Mouse (Mus musculus): ENCODE results near the gene Sema4c. TPM values are rescaled to one million over a fixed set of nuclear protein-coding genes. Genes with fewer than 3 reads are reported as not detected.

Gene Sema4c
- polyA plus RNA-seq, 1 experiment from 2014 or later, result 19.1 TPM

DNA sequence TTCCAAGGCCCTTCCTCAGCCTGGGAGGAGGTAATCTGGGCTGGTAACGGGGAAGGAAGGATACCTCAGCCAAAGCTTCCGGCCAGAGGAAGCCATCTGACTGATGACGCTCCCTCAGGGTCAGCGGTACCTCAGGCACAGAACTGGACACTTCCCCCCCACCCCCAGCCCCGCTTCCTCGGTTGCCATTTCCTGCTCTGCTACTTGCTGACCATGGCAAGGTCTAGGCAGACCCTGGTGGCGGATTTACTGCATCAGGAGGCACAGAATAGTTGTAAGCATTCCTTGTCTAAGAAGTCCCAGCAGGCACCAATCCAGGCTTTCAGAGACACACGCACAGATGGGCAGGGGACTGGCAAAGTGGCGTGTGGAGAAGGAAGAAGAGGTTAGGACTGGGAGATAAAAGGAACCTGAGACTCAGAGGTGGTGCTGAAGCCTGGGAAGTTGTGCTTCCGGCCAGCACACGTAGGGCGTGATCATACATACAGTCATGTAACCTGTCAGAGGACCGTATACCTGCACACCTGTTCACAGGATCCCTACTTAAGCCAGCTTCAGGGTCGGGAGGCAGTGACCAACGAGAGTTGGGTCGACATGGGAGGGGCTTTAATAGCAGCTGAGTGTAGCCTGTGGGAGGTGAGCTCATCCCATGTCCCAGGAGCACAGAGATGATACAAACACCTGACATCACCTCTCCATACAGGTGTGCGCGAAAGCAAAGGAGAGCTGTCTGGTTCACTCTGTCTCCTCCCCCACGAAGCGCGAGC, 3.3 kb downstream of the Sema4c start:
- H3K27me3 ChIP-seq (replicated peaks; ENCODE audit: control insufficient read depth, insufficient read depth, low read length), result no peaks in the 10 kb centered on the region
- H3K4me3 ChIP-seq (ENCODE audit: low read length), result peak overlapping the region; percentile 84; the same call in 1 of the 2 replicates
- no peak overlapping the region for H3K9ac ChIP-seq (ENCODE audit: low read depth, low read length)
- H3K9me3 ChIP-seq (ENCODE audit: control insufficient read depth, low read length), result no peaks in the 10 kb centered on the region
- 59% methylated on average over 21 of the region's 21 CpGs for WGBS
- no peak overlapping the region for H3K27ac ChIP-seq (ENCODE audit: low read depth, low read length)
- peaks cover 31% of the 10 kb centered on the region for H3K36me3 ChIP-seq (ENCODE audit: control insufficient read depth, insufficient read depth, low read length)
- no peak for ATAC-seq
- peak overlapping the region; percentile 87 for H3K4me2 ChIP-seq (ENCODE audit: low read length)
- peaks cover 28% of the 10 kb centered on the region for H3K4me1 ChIP-seq (ENCODE audit: control insufficient read depth, insufficient read depth, low read depth, low read length)

DNA sequence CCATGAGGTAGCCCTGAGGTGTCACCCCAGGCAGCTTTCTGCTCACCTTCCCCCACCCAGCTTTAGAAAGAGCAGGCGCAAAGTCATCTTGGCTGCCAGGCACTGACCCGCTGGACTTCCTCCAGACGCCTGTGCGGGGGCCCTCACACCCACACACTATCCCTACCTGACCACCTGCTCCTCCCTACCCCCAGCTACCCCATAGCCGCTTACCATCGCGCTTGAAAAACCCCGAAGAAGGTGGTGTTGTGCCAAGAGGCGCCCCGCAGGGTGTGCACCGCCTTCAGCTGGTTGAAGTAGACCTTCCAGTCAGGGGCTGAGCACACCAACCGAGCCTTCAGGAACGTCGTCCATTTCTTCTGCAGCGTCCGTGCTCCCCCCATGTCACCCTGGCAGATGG, 5.6 kb downstream of the Sema4c start:
- H3K27ac ChIP-seq (ENCODE audit: low read depth, low read length), result peak overlapping the region; percentile 24; the same call in 1 of the 2 replicates
- no peak overlapping the region for H3K9ac ChIP-seq (ENCODE audit: low read depth, low read length)
- H3K27me3 ChIP-seq (replicated peaks; ENCODE audit: control insufficient read depth, insufficient read depth, low read length), result no peaks in the 10 kb centered on the region
- no peaks in the 10 kb centered on the region for H3K9me3 ChIP-seq (ENCODE audit: control insufficient read depth, low read length)
- ATAC-seq, result no peak
- H3K4me3 ChIP-seq (ENCODE audit: low read length), result no peak overlapping the region
- WGBS, result 83% methylated on average over 16 of the region's 16 CpGs
- H3K36me3 ChIP-seq (ENCODE audit: control insufficient read depth, insufficient read depth, low read length), result peaks cover 37% of the 10 kb centered on the region
- peaks cover 27% of the 10 kb centered on the region for H3K4me1 ChIP-seq (ENCODE audit: control insufficient read depth, insufficient read depth, low read depth, low read length)
- no peak overlapping the region for H3K4me2 ChIP-seq (ENCODE audit: low read length)

DNA sequence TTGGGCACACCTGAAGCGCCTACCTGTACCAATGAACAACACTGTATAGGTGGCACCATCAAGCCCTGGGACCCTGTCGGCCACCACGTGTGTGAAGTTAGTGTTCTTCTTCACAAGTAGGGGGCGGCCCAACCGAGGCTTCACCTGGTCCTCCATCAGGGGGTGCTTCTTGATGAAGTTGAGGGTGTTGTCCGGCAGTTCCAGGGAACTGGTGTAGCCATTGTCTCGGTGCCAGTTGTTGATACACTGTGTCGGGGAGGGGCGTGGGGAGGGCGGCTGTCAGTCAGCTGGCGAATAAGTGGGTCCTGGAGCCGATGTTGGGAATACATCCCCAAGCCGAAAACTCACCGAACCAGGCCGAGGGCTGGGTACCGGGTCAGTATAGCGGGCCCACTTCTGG, 6.2 kb downstream of the Sema4c start:
- no peaks in the 10 kb centered on the region for H3K9me3 ChIP-seq (ENCODE audit: control insufficient read depth, low read length)
- H3K9ac ChIP-seq (ENCODE audit: low read depth, low read length), result no peak overlapping the region
- no peaks in the 10 kb centered on the region for H3K27me3 ChIP-seq (replicated peaks; ENCODE audit: control insufficient read depth, insufficient read depth, low read length)
- no peak overlapping the region for H3K27ac ChIP-seq (ENCODE audit: low read depth, low read length)
- ATAC-seq, result no peak
- 90% methylated on average over 17 of the region's 17 CpGs for WGBS
- H3K36me3 ChIP-seq (ENCODE audit: control insufficient read depth, insufficient read depth, low read length), result peaks cover 37% of the 10 kb centered on the region
- no peak overlapping the region for H3K4me2 ChIP-seq (ENCODE audit: low read length)
- peaks cover 29% of the 10 kb centered on the region for H3K4me1 ChIP-seq (ENCODE audit: control insufficient read depth, insufficient read depth, low read depth, low read length)
- H3K4me3 ChIP-seq (ENCODE audit: low read length), result no peak overlapping the region

DNA sequence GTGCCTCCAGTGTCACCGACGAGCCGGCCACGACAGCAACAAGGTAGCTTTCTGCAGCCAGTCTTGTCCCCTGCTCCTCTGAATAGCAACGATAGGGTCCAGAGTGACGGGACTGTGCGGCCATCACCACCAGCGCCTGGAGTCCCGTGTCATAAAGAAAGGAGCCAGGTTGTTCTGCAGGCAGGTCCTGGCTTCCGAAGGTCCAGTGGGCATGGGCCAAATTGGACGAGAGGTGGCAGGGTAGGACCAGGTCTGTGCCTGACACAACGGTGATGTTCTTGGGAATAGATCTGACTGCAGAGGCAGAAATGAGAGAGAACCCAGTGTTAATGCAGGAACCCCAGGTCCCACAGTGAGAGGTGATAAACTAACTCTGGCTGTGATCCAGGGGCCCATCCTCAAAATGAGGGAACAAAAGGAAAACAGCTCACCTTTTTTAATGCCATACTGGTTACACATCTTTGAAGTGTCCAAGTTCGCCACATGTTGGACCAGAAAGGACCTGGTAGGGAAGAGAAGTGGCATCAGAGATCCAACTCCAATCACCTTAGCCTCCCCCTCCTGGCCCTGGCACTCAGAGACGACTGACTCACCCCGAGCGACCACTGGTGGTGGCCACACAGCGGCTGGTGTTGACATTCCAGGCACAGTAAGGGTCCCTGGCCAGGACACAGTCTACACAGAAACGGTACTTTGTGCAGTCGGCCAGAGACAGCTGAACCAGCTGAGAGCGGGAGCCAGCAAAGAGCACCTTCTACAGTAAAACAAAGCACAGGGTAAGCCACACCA, 7.9 kb downstream of the Sema4c start:
- Histone ChIP-seq H3K4me3 (ENCODE audit: low read length) (no peak overlapping the region), H3K36me3 (ENCODE audit: control insufficient read depth, insufficient read depth, low read length) (peaks cover 37% of the 10 kb centered on the region), H3K4me1 (ENCODE audit: control insufficient read depth, insufficient read depth, low read depth, low read length) (peaks cover 32% of the 10 kb centered on the region), H3K27me3 (replicated peaks; ENCODE audit: control insufficient read depth, insufficient read depth, low read length) (no peaks in the 10 kb centered on the region), H3K27ac (ENCODE audit: low read depth, low read length) (no peak overlapping the region), H3K4me2 (ENCODE audit: low read length) (no peak overlapping the region), H3K9ac (ENCODE audit: low read depth, low read length) (no peak overlapping the region), H3K9me3 (ENCODE audit: control insufficient read depth, low read length) (no peaks in the 10 kb centered on the region)
- 76% methylated on average over 20 of the region's 20 CpGs for WGBS
- ATAC-seq, result no peak

DNA sequence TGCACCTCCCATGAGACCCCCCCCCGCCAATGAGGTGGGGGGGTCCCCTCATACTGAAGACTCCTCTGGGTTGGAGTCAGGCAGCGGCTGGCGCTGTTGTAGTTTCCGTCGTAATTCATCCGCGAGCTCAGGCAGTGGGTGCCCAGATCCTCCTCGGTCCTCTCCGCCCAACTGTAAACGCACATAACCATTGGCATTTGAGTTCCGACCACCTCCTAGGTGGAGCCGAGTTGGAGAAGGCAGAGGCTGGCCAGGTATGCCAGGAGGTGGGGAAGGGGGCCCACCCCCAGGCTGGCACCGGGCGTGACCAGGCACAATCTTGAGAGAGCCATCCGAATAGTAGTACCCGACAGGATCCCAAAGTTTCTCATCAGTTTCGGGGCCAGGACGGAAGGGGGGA, 8.7 kb downstream of the Sema4c start:
- peaks cover 25% of the 10 kb centered on the region for H3K4me1 ChIP-seq (ENCODE audit: control insufficient read depth, insufficient read depth, low read depth, low read length)
- H3K27ac ChIP-seq (ENCODE audit: low read depth, low read length), result no peak overlapping the region
- WGBS, result 81% methylated on average over 18 of the region's 18 CpGs
- no peak for ATAC-seq
- H3K9ac ChIP-seq (ENCODE audit: low read depth, low read length), result no peak overlapping the region
- H3K4me3 ChIP-seq (ENCODE audit: low read length), result no peak overlapping the region
- no peaks in the 10 kb centered on the region for H3K9me3 ChIP-seq (ENCODE audit: control insufficient read depth, low read length)
- H3K36me3 ChIP-seq (ENCODE audit: control insufficient read depth, insufficient read depth, low read length), result peaks cover 37% of the 10 kb centered on the region
- H3K27me3 ChIP-seq (replicated peaks; ENCODE audit: control insufficient read depth, insufficient read depth, low read length), result no peaks in the 10 kb centered on the region
- no peak overlapping the region for H3K4me2 ChIP-seq (ENCODE audit: low read length)

DNA sequence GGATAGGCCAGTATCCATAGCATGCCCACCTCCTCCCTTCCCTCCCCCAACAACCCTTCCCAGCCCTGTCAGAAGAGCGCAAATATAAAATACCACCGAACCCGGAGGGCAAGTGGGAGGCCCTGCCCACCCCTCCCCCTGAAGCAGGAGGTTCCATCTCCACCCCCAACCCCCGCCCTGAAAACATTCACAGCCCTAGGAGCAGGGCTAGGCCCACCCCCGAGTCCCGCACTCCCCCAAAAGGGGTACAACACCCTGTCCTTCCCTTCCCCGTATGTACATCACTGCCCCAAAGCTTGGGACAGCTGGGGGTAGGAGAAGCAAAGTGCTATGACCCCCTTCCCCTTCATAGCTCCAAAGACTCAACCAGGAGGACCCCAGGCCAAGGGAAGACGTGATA, 9.4 kb downstream of the Sema4c start:
- 63% methylated on average over 8 of the region's 8 CpGs for WGBS
- no peak overlapping the region for H3K27ac ChIP-seq (ENCODE audit: low read depth, low read length)
- H3K9me3 ChIP-seq (ENCODE audit: control insufficient read depth, low read length), result no peaks in the 10 kb centered on the region
- H3K36me3 ChIP-seq (ENCODE audit: control insufficient read depth, insufficient read depth, low read length), result peaks cover 37% of the 10 kb centered on the region
- no peaks in the 10 kb centered on the region for H3K27me3 ChIP-seq (replicated peaks; ENCODE audit: control insufficient read depth, insufficient read depth, low read length)
- peaks cover 20% of the 10 kb centered on the region for H3K4me1 ChIP-seq (ENCODE audit: control insufficient read depth, insufficient read depth, low read depth, low read length)
- H3K9ac ChIP-seq (ENCODE audit: low read depth, low read length), result no peak overlapping the region
- H3K4me2 ChIP-seq (ENCODE audit: low read length), result no peak overlapping the region
- no peak for ATAC-seq
- no peak overlapping the region for H3K4me3 ChIP-seq (ENCODE audit: low read length)

DNA sequence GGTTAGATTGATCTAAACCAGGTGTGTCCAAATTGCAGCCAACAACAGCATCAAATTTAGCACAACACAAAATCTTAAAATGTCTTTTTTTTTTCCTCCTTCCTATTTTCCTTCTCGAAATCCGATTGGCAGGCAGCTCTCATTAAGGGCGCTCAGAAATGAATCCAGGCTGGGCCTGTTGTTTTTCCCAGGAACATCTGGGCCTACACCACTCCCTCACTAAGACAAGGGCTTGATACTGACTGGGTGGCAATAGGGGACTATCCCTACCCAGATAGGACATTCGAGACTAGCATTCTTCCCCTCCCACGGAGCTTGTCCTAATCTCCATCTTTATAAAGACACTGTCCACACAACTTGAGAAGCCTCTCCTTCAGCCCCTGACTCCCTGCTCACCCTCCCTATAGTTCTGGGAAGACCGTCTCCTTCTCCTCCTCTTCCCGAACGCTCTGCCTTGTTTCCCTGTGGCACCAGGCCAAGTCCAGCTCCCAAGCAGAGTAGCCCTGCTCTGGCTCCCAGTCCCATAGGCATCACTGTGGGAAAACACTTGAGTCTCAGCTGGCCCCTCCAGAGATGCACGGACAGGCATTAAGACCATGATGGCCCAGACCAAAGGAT, 10.1 kb downstream of the Sema4c start:
- no peak overlapping the region for H3K9ac ChIP-seq (ENCODE audit: low read depth, low read length)
- peaks cover 20% of the 10 kb centered on the region for H3K4me1 ChIP-seq (ENCODE audit: control insufficient read depth, insufficient read depth, low read depth, low read length)
- no peak for ATAC-seq
- H3K4me2 ChIP-seq (ENCODE audit: low read length), result no peak overlapping the region
- peaks cover 31% of the 10 kb centered on the region for H3K36me3 ChIP-seq (ENCODE audit: control insufficient read depth, insufficient read depth, low read length)
- WGBS, result 31% methylated on average over 9 of the region's 9 CpGs
- 0 out of 2 replicates have a peak overlapping the region, but pooled peaks have one; percentile 1 for H3K27ac ChIP-seq (ENCODE audit: low read depth, low read length)
- H3K27me3 ChIP-seq (replicated peaks; ENCODE audit: control insufficient read depth, insufficient read depth, low read length), result no peaks in the 10 kb centered on the region
- no peak overlapping the region for H3K4me3 ChIP-seq (ENCODE audit: low read length)
- H3K9me3 ChIP-seq (ENCODE audit: control insufficient read depth, low read length), result no peaks in the 10 kb centered on the region

DNA sequence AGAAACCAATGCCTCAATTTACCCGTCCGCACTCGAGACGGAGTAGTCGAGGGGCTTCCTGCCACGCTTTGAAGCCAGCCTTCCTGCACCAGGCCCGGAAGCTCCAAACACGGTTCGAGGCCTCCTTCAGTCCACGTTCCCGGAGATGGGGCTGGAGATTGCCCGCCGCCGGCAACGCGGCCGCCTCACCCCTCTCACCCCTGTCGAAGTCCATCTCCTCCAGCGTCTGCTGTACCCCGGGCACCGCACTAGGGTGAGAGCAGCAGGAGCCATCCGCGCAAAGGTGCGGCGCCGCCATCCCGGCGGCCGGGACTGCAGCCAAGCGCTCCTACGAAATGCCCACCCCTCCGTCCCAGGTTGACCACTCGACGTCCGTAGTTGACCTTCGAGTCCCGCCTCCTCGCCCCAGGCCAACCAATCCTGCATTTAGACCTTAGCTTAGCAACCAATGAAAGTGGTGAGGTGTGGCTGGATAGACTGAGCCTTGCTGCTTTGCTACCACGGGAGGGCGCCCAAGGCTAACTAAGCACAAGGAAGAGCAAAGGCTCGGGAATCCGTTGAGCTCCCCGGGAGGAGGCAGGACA, 11.2 kb downstream of the Sema4c start, which contains the start of gene Ankrd39:
Gene Ankrd39, minus strand, starts transcription at position 558 of the 584 bp plus-strand sequence.
- Histone ChIP-seq H3K36me3 (ENCODE audit: control insufficient read depth, insufficient read depth, low read length) (peaks cover 20% of the 10 kb centered on the region), H3K4me1 (ENCODE audit: control insufficient read depth, insufficient read depth, low read depth, low read length) (peaks cover 20% of the 10 kb centered on the region), H3K4me3 (ENCODE audit: low read length) (peak within 1 kb of the TSS; percentile 55), H3K27ac (ENCODE audit: low read depth, low read length) (peak within 1 kb of the TSS; percentile 70), H3K9ac (ENCODE audit: low read depth, low read length) (peak within 1 kb of the TSS; percentile 69), H3K4me2 (ENCODE audit: low read length) (peak within 1 kb of the TSS; percentile 74), H3K9me3 (ENCODE audit: control insufficient read depth, low read length) (no peaks in the 10 kb centered on the region), H3K27me3 (replicated peaks; ENCODE audit: control insufficient read depth, insufficient read depth, low read length) (no peaks in the 10 kb centered on the region)
- ATAC-seq, result peak; percentile 97
- under 1% methylated on average over 43 of the region's 43 CpGs for WGBS

Measured in hindbrain, embryonic 16.5 days (tissue).